Mouse (Mus musculus) bone marrow, adult 2 months (tissue): ENCODE data around the gene Cpne2. TPM values are rescaled to one million over a fixed set of nuclear protein-coding genes. Genes with fewer than 3 reads are reported as not detected.

ENCODE experiments used
- H3K27ac ChIP-seq: fragments of 200-500 bp; 2 replicates; pipeline ENCODE4 v1.5.1; 2012; ENCODE audit warnings: low read depth, mild to moderate bottlenecking, control low read depth, inconsistent platforms, low read length; ENCODE audit not compliant: control insufficient read depth, poor library complexity, insufficient read depth
- H3K4me1 ChIP-seq: fragments of 200-500 bp; 2 replicates; pipeline ENCODE4 v1.6.1; 2011; ENCODE audit warnings: low read length; ENCODE audit not compliant: control insufficient read depth, insufficient read depth
- H3K4me3 ChIP-seq: fragments of 200-500 bp; replicated peaks from 2 replicates; pipeline ENCODE3; 2011; ENCODE audit warnings: mild to moderate bottlenecking, low read depth, low read length, control low read depth; ENCODE audit not compliant: control insufficient read depth
- CTCF ChIP-seq: fragments of 200-500 bp; IDR thresholded peaks from 2 replicates; pipeline ENCODE4 v1.5.1; 2011; ENCODE audit warnings: low read length, control low read depth; ENCODE audit not compliant: control insufficient read depth, insufficient read depth
- POLR2A ChIP-seq: fragments of 200-500 bp; IDR thresholded peaks from 2 replicates; pipeline ENCODE4 v1.6.1; 2011; ENCODE audit warnings: low read depth, mild to moderate bottlenecking, control low read depth, low read length, borderline replicate concordance; ENCODE audit not compliant: control insufficient read depth
- WGBS: fragments of 180-500 bp; shearing (Covaris S2); methylation state at CpG from one replicate; pipeline ENCODE4 v1.1.7; 2018; 5-methylcytosine and 5-hydroxymethylcytosine counted together
- polyA plus RNA-seq: library from polyadenylated mRNA; stranded (reverse); fragments of >200 nt; gene quantifications from 2 replicates; pipeline ENCODE4 v1.2.4, GENCODE M21; 2011; ENCODE audit warnings: low replicate concordance; ENCODE audit not compliant: missing spikeins, insufficient read depth, insufficient read length

Gene Cpne2
- polyA plus RNA-seq, 1 experiment, result 36.1 TPM

DNA sequence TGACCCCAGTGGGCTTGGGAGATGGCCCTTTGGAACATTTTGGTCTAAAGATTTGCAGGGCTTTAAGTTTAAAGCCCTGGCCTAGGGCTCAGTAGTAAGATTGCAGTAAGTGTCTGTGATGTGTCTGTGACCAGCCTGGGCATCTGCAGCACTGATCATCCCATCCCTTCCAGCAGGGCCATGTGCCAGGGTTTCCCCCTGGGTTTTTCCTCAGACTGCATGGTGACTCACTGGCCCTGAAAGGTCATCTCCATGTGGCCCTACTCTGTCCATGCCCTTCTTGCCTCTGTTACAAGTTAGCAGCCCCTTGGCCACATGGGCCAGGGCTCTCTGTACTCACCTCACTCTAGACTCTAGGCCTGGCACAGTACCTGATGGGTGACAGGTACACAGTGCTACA is 31.6 kb downstream of the Cpne2 start:
- no peak for TF ChIP-seq CTCF
- TF ChIP-seq POLR2A, result no peak
- no peak overlapping the region for H3K27ac ChIP-seq
- H3K4me1 ChIP-seq, result no peaks in the 10 kb centered on the region
- H3K4me3 ChIP-seq, result no peak overlapping the region

DNA sequence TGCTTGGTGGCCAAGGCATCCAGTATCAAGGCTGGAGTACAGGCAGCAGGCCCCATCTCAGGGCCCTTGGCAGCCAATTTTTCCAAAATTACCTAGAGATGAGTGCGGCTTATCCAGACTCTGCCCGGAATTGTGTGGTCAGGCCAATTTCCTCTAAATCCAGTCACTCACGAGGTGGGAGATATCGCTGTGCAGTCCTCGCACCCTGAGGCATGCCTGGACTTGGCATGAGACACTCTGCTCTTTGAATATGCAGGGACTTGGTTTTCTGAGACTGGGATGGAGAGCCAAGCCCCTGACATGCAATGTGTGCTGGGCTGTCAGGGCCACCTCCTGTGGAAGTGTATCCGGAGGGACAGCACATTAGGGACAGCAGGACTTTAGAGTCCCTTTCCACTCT is 33.2 kb downstream of the Cpne2 start:
- Histone ChIP-seq H3K4me1 (no peaks in the 10 kb centered on the region), H3K27ac (no peak overlapping the region), H3K4me3 (no peak overlapping the region)
- no peak for TF ChIP-seq CTCF
- TF ChIP-seq POLR2A, result no peak
- 87% methylated on average over 6 of the region's 6 CpGs for WGBS

DNA sequence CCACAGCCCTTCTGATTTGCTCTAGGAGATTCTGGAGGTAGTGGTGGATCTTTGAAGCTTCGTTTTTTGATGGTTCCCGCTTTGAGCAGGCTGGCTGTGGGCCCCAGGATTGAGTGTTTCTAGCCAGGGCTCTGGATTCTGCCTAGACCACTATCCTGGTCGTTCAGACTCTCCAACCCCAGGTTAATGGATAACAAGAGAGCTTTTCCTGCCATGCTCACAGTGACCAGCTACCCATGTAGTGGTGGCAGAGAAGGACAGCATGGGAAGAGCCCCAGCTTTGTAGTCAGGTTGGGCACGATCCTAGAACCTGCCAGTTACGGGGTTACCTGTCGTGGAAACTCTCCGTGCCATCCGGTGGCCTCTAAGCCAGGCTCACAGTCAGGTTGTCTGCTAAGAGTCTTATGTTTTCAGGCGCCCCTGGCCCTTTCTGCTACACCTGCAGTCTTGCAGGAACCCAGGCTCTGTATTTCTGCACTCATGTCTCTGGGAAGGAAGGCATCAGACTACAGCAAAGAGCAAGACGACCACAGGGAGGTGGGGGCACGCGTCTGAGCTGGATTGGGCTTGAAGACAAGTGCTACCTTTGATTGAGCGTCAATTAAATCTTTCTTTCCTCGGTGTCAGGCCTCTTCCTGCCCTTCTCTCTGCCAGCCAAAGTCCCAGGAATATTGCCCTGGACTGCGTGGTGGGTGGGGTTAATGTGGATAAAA is 33.8 kb downstream of the Cpne2 start:
- H3K4me1 ChIP-seq, result no peaks in the 10 kb centered on the region
- 83% methylated on average over 15 of the region's 15 CpGs for whole genome bisulfite sequencing
- no peak for TF ChIP-seq CTCF
- TF ChIP-seq POLR2A, result no peak
- H3K4me3 ChIP-seq, result no peak overlapping the region
- H3K27ac ChIP-seq, result no peak overlapping the region

DNA sequence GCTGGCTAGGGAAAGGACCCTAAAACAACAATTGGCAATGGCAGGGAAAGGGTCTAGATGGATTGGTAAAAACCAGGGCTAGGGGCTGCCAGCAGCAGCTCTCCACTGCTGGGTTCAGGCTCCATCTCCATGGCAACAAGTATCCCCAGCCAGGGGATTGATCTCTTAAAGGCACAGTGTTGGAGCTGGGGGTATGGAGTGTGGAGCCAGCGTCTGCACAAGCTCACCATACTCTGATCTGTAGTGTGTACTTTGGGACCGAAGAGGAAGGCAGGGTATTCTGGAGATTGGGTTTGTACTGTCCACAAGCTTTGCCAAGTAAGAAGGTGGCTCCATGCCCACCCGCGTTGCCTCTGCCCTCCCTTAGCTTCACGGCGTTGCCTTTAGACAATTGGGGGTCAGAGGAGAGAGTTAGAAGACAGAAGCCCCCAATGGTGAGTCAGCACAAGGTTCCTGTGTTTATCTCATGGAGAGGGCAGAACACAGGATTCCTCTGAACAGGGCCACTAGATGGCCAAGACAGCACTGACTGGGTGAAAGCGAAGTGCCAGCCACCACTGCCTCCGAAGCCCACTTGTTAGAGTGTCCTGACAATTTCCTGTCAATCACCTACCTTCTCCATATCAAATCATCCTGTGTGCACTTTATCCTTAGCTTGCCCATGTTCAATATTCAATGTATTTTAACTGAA is 34.5 kb downstream of the Cpne2 start:
- no peak overlapping the region for H3K27ac ChIP-seq
- TF ChIP-seq POLR2A (no peak), CTCF (no peak)
- WGBS, result 86% methylated on average over 8 of the region's 8 CpGs
- H3K4me1 ChIP-seq, result no peaks in the 10 kb centered on the region
- no peak overlapping the region for H3K4me3 ChIP-seq

DNA sequence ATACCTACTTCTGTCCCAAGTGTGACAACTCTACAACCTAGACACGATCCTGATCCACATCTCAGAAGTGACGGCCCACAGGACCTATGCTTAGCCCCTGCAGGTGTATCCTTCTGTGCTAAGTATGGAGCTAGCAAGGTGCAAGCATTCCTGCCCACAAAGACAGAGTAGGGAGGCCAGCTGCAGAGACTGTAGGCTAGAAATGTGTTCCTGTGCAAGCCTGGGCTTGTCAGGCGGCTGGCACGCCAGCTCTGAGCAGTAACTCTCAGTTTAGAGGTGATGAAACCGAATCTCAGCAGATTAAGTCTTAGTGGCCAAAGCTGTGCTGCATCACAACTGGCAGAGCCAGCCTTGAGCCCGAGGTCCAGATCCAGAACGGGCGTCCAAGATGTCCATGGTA is 35.3 kb downstream of the Cpne2 start:
- WGBS, result 89% methylated on average over 8 of the region's 8 CpGs
- H3K27ac ChIP-seq, result no peak overlapping the region
- TF ChIP-seq CTCF, result no peak
- no peak for TF ChIP-seq POLR2A
- no peak overlapping the region for H3K4me3 ChIP-seq
- no peaks in the 10 kb centered on the region for H3K4me1 ChIP-seq

DNA sequence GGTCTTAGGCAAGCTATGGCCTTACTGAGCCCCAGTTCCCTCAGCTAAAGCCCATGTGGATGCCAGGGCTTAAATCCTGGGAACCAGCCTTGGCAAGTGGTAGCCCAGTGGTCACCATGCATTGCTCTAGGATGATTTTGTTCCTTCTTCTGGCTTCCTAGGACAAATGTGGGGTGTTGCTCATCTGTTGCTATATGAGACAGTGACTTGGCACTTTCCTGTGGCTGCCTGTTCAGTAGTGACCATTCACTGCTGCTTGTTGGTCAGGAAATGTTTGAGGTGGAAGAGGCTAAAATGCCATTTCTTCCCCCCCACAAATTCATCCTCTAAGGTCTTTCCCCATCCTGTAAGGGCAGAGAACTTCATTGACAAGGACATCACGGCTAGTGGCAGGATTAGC is 36.6 kb downstream of the Cpne2 start:
- TF ChIP-seq POLR2A, result no peak
- no peak for TF ChIP-seq CTCF
- 74% methylated on average over 1 of the region's 1 CpGs for WGBS
- no peak overlapping the region for H3K27ac ChIP-seq
- no peaks in the 10 kb centered on the region for H3K4me1 ChIP-seq
- no peak overlapping the region for H3K4me3 ChIP-seq

DNA sequence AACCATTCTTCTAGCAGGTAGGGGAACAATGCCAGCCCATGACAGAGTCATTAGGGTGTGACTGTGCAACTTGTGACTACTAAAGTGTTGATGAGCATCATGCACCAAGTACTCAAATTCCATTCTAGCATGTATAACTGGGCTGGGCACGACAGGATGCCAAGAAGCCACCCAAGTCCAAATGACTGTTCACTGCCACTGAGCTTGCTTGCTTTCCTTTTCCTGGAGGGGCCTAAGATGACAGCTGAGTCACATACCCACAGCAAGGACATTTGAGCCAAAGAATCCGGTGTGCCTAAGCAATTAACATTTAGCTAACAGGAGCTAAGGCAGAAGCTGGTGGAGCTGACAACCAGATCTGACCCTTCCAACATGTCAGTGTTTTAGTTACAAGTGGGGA is 39.1 kb downstream of the Cpne2 start:
- TF ChIP-seq CTCF (no peak), POLR2A (no peak)
- no peak overlapping the region for H3K27ac ChIP-seq
- 44% methylated on average over 2 of the region's 2 CpGs for WGBS
- H3K4me1 ChIP-seq, result no peaks in the 10 kb centered on the region
- H3K4me3 ChIP-seq, result no peak overlapping the region

DNA sequence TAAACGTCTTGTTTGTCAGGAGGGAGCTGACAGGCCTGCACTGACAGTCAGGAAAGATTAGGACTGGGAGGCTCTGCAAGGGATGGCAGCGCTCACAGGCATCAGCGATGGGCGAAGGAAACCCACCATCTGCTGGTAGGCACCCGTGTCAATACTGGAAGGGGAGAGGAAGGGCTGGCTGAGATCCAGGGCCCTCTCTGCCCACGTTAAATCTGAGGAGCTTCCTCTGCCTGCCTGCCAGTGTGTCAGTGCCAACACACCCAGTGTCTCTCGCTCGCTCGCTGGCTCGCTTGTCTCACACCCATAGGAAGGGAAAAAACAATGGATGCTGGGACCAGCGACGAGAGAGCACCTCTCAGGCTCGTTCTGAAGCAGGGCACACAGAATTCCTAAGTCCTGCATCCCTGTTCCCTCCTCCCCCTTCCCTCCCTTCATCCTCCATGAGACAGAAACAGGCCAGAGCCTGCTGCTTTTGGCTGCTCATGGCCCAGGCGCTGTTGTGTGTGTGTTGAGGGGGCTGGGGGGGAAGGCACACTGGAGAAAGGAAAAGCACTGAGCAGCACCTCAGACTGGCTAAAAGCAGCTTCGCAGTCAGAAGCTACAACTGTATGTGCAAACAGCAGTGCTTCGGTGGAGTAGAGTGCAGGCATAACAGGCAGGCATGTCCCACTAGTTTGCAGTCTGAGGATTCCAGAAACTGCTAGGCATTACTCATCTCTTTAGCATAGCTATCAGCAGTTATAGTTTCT is 41.5 kb downstream of the Cpne2 start:
- WGBS, result 82% methylated on average over 16 of the region's 16 CpGs
- no peak overlapping the region for H3K4me3 ChIP-seq
- H3K4me1 ChIP-seq, result no peaks in the 10 kb centered on the region
- H3K27ac ChIP-seq, result no peak overlapping the region
- TF ChIP-seq POLR2A (no peak), CTCF (no peak)

DNA sequence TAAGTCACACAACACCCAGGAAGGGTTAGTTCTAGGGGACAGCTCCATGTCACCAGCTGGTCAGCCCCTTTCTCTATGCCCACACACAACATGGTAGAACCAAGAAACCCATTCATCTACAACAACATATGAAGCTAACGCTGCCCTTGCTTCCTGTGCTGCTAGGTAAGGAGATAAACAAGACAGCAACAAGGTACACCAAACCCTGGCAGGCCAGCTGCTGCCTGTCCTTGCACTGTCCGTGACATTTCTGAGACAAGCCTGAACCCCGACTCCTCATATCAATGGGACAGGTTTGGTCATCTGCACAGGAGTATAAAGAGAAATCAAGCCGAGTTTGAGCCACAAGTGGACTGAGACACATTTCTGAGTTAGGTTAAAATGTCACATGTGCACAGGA is 42.4 kb downstream of the Cpne2 start:
- TF ChIP-seq POLR2A (no peak), CTCF (no peak)
- Histone ChIP-seq H3K4me1 (no peaks in the 10 kb centered on the region), H3K27ac (no peak overlapping the region), H3K4me3 (no peak overlapping the region)
- WGBS, result 89% methylated on average over 4 of the region's 4 CpGs
